Comparison of ENCODE assay signal across 8 mouse cellular contexts in the genomic region with DNA sequence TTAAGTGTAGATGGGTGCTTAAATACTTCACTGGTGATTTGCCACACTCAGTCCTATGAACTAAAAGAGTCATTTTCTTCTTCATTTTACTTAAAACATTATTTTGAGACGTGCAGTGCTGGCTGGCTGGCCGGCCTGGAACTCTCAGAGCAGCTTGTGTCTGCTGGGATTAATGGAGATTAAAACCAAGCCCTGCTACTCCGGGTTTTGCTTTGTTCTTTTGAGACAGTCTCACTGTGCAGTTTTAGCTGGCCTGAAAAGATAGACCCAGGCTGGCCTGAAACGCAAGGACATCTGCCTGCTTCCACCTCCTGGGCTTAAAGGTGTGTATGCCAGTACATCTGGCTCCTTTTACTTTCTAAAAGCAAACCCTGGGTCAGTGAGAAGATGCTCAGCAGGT. TPM values are rescaled to one million over a fixed set of nuclear protein-coding genes. Genes with fewer than 3 reads are reported as not detected.
DNase-seq lines count a peak whose midpoint lies in the region; ATAC-seq lines count a peak whose summit lies in the region.
"Had no signal": no experiment of that assay in that cellular context is flagged by ENCODE, and none has a peak within 500 bp of the region (broad histone marks: within the 10 kb centered on the region; RNA-seq: fewer than 3 reads in every experiment).

No protein-coding gene starts in this region.

- H3K9ac ChIP-seq in kidney, embryonic 16.5 days (replicated peaks; ENCODE audit: low read length), result 0 out of 2 replicates have a peak overlapping the region, but pooled peaks have one; percentile 13
- peak overlapping the region; percentile 14; the same call in 1 of the 2 replicates for H3K9ac ChIP-seq in forebrain, embryonic 11.5 days (ENCODE audit: low read length)
- H3K9ac ChIP-seq in liver, embryonic 13.5 days, result peak overlapping the region; percentile 97
- no peak overlapping the region for H3K9ac ChIP-seq in stomach, embryonic 15.5 days

- no peak for DNase-seq in kidney, postnatal 25 days
- DNase-seq in forebrain, embryonic 11.5 days (ENCODE audit: low spot score), result peak; percentile 58
- DNase-seq in liver, embryonic 13.5 days, result no peak
- DNase-seq in thymus, postnatal 10 days (ENCODE audit: low spot score in 2 of 2), result no peak

- H3K4me1 ChIP-seq in kidney, embryonic 16.5 days (ENCODE audit: insufficient read depth, low read length), result peaks cover 18% of the 10 kb centered on the region
- H3K4me1 ChIP-seq in forebrain, embryonic 11.5 days (replicated peaks; ENCODE audit: control insufficient read depth, insufficient read depth, low read length), result peaks cover 10% of the 10 kb centered on the region; the same call in 1 of the 2 replicates
- H3K4me1 ChIP-seq in liver, embryonic 13.5 days (replicated peaks), result peaks cover 55% of the 10 kb centered on the region
- 0 out of 2 replicates have a peak, but pooled peaks cover 11% of the 10 kb centered on the region for H3K4me1 ChIP-seq in stomach, embryonic 15.5 days

- no peak overlapping the region; the same call in 1 of the 2 replicates for H3K4me2 ChIP-seq in kidney, embryonic 16.5 days (replicated peaks; ENCODE audit: low read depth, low read length)
- H3K4me2 ChIP-seq in forebrain, embryonic 11.5 days (ENCODE audit: low read depth, low read length, severe bottlenecking), result peak overlapping the region; percentile 72; the same call in 1 of the 2 replicates
- peak overlapping the region; percentile 71 for H3K4me2 ChIP-seq in liver, embryonic 13.5 days
- peak overlapping the region; percentile 32; the same call in 1 of the 2 replicates for H3K4me2 ChIP-seq in stomach, embryonic 15.5 days

- WGBS in kidney, embryonic 16.5 days, result 70% methylated on average over 4 of the region's 4 CpGs
- WGBS in forebrain, embryonic 11.5 days, result 16% methylated on average over 4 of the region's 4 CpGs
- WGBS in liver, embryonic 13.5 days (ENCODE audit: insufficient replicate concordance), result 60% methylated on average over 4 of the region's 4 CpGs
- 34% methylated on average over 4 of the region's 4 CpGs for WGBS in stomach, embryonic 15.5 days

- no peak overlapping the region for H3K4me3 ChIP-seq in kidney, embryonic 16.5 days (ENCODE audit: low read length)
- H3K4me3 ChIP-seq in forebrain, embryonic 11.5 days (ENCODE audit: low read depth, low read length), result no peak overlapping the region; the same call in 1 of the 2 replicates
- peak overlapping the region; percentile 88 for H3K4me3 ChIP-seq in liver, embryonic 13.5 days (replicated peaks)
- H3K4me3 ChIP-seq in stomach, embryonic 15.5 days (replicated peaks), result no peak overlapping the region

- no peak for ATAC-seq in kidney, embryonic 16.5 days (ENCODE audit: low FRiP score, low TSS enrichment)
- no peak for ATAC-seq in forebrain, embryonic 11.5 days (replicated peaks; ENCODE audit: low FRiP score)
- ATAC-seq in liver, embryonic 13.5 days (ENCODE audit: low read depth), result no peak
- no peak for ATAC-seq in stomach, embryonic 15.5 days (ENCODE audit: insufficient read depth, low FRiP score, low read depth)
- no peak for ATAC-seq in inflammation-experienced regulatory T-cells, adult 6 months

- no peaks in the 10 kb centered on the region for H3K9me3 ChIP-seq in kidney, embryonic 16.5 days (ENCODE audit: low read length)
- H3K9me3 ChIP-seq in forebrain, embryonic 11.5 days (ENCODE audit: control insufficient read depth, low read length), result no peaks in the 10 kb centered on the region
- H3K9me3 ChIP-seq in liver, embryonic 13.5 days (replicated peaks), result no peaks in the 10 kb centered on the region
- H3K9me3 ChIP-seq in stomach, embryonic 15.5 days, result no peaks in the 10 kb centered on the region
- H3K9me3 ChIP-seq: heart, embryonic 15.5 days had no signal

- H3K27ac ChIP-seq in kidney, embryonic 16.5 days (ENCODE audit: low read length), result no peak overlapping the region
- peak overlapping the region; percentile 37 for H3K27ac ChIP-seq in forebrain, embryonic 11.5 days (ENCODE audit: low read depth, low read length)
- H3K27ac ChIP-seq in liver, embryonic 13.5 days, result peak overlapping the region; percentile 63
- H3K27ac ChIP-seq in stomach, embryonic 15.5 days, result peak overlapping the region; percentile 42; the same call in 1 of the 2 replicates
- H3K27ac ChIP-seq: heart, embryonic 15.5 days had no signal

- H3K27me3 ChIP-seq in kidney, embryonic 16.5 days (ENCODE audit: insufficient read depth, low read length), result no peaks in the 10 kb centered on the region
- H3K27me3 ChIP-seq in forebrain, embryonic 11.5 days (ENCODE audit: control insufficient read depth, insufficient read depth, low read length), result no peaks in the 10 kb centered on the region
- no peaks in the 10 kb centered on the region for H3K27me3 ChIP-seq in liver, embryonic 13.5 days
- H3K27me3 ChIP-seq in stomach, embryonic 15.5 days (replicated peaks), result no peaks in the 10 kb centered on the region
- H3K27me3 ChIP-seq: heart, embryonic 15.5 days had no signal

- H3K36me3 ChIP-seq in kidney, embryonic 16.5 days (ENCODE audit: insufficient read depth, low read length), result 0 out of 2 replicates have a peak, but pooled peaks cover 2% of the 10 kb centered on the region
- no peaks in the 10 kb centered on the region for H3K36me3 ChIP-seq in forebrain, embryonic 11.5 days (ENCODE audit: control insufficient read depth, insufficient read depth, low read length)
- no peaks in the 10 kb centered on the region for H3K36me3 ChIP-seq in liver, embryonic 13.5 days
- H3K36me3 ChIP-seq in stomach, embryonic 15.5 days, result no peaks in the 10 kb centered on the region
- H3K36me3 ChIP-seq: heart, embryonic 15.5 days had no signal

RNA-seq across cellular contexts. Expression of a gene that starts 2.2 kb away (rescaled TPM):
- 5.4 and 5.8 TPM in 2 replicates for polyA plus RNA-seq in kidney, embryonic 16.5 days (2015; fragmentation: Nextera tagmentation; extraction: Ambion mirVana)
- 10.1 and 10.4 TPM in 2 replicates for polyA plus RNA-seq in forebrain, embryonic 11.5 days (2014; fragmentation: Nextera tagmentation; extraction: Ambion mirVana)
- 2.4 and 3.0 TPM in 2 replicates for polyA plus RNA-seq in liver, embryonic 13.5 days (2015; fragmentation: Nextera tagmentation; extraction: Ambion mirVana)
- 4.2 and 5.1 TPM in 2 replicates for polyA plus RNA-seq in stomach, embryonic 15.5 days (2015; fragmentation: Nextera tagmentation; extraction: Ambion mirVana)
- 1 to 10 TPM; 7.7 to 9.0 (median 8.5) TPM for polyA plus RNA-seq in inflammation-experienced regulatory T-cells, adult 6 months (2017; shearing (Covaris generic))
